Mouse (Mus musculus): ENCODE measurements at regions not wholly inside any gene's neighbourhood (a gene's known extent, or its start where the extent isn't known, plus 50 kb on each side); places are given as distances from the start of the nearest gene placed in this dataset.

- no peak for DNase-seq (ENCODE audit: low read depth, low spot score)
These were observed 51.2 kb upstream of the Pja2 start for GRCm38 (mm10) chr17:64382894-64383293.

GRCm38 (mm10) chr17:64383600-64383999, 51.9 kb upstream of the Pja2 start:
- no peak for DNase-seq (ENCODE audit: low read depth, low spot score)

- no peak for DNase-seq (ENCODE audit: low read depth, low spot score)
These were observed 58.6 kb upstream of the Pja2 start for GRCm38 (mm10) chr17:64390349-64390748.

GRCm38 (mm10) chr17:64397254-64397897, 65.7 kb upstream of the Pja2 start:
- no peak for DNase-seq (ENCODE audit: low read depth, low spot score)

GRCm38 (mm10) chr17:64398114-64398692, 66.5 kb upstream of the Pja2 start:
- no peak for DNase-seq (ENCODE audit: low read depth, low spot score)

GRCm38 (mm10) chr17:64398708-64399107, 67.0 kb upstream of the Pja2 start:
- DNase-seq (ENCODE audit: low read depth, low spot score): no peak

- no peak for DNase-seq (ENCODE audit: low read depth, low spot score)
These were observed 75.1 kb upstream of the Pja2 start for GRCm38 (mm10) chr17:64406742-64407254.

- DNase-seq (ENCODE audit: low read depth, low spot score): no peak
These were observed 75.7 kb upstream of the Pja2 start for GRCm38 (mm10) chr17:64407255-64408011.

GRCm38 (mm10) chr17:64425811-64426210, 94.1 kb upstream of the Pja2 start:
- no peak for DNase-seq (ENCODE audit: low read depth, low spot score)

- no peak for DNase-seq (ENCODE audit: low read depth, low spot score)
These were observed 94.8 kb upstream of the Pja2 start for GRCm38 (mm10) chr17:64426536-64426935.

- DNase-seq (ENCODE audit: low read depth, low spot score): no peak
These were observed 107.9 kb upstream of the Pja2 start for GRCm38 (mm10) chr17:64439571-64439970.

GRCm38 (mm10) chr17:64454736-64455135, 123.0 kb upstream of the Pja2 start:
- no peak for DNase-seq (ENCODE audit: low read depth, low spot score)

GRCm38 (mm10) chr17:64466273-64466672, 134.3 kb upstream of the Man2a1 start:
- DNase-seq (ENCODE audit: low read depth, low spot score): no peak

GRCm38 (mm10) chr17:64466746-64467145, 133.8 kb upstream of the Man2a1 start:
- DNase-seq (ENCODE audit: low read depth, low spot score): no peak

- DNase-seq (ENCODE audit: low read depth, low spot score): no peak
These were observed 133.2 kb upstream of the Man2a1 start for GRCm38 (mm10) chr17:64467297-64467696.

GRCm38 (mm10) chr17:64469754-64470400, 130.7 kb upstream of the Man2a1 start:
- DNase-seq (ENCODE audit: low read depth, low spot score): no peak

GRCm38 (mm10) chr17:64480607-64481038, 119.9 kb upstream of the Man2a1 start:
- DNase-seq (ENCODE audit: low read depth, low spot score): peak; percentile 3

- DNase-seq (ENCODE audit: low read depth, low spot score): no peak
These were observed 115.7 kb upstream of the Man2a1 start for GRCm38 (mm10) chr17:64484835-64485234.

GRCm38 (mm10) chr17:64489769-64490335, 110.7 kb upstream of the Man2a1 start:
- DNase-seq (ENCODE audit: low read depth, low spot score): no peak

- DNase-seq (ENCODE audit: low read depth, low spot score): no peak
These were observed 109.9 kb upstream of the Man2a1 start for GRCm38 (mm10) chr17:64490664-64491063.

- no peak for DNase-seq (ENCODE audit: low read depth, low spot score)
These were observed 108.6 kb upstream of the Man2a1 start for GRCm38 (mm10) chr17:64491922-64492353.
